Mouse (Mus musculus) forebrain, embryonic 14.5 days (tissue): ENCODE data around the gene Pnkp. TPM values are rescaled to one million over a fixed set of nuclear protein-coding genes. Genes with fewer than 3 reads are reported as not detected.

Experiments used
- ATAC-seq: fragments of 200-750 bp; cut with Nextera tagmentation; 2 replicates; pipeline ENCODE4 v1.8.0; 2017; ENCODE audit warnings: mild to moderate bottlenecking, moderate library complexity
- DNase-seq: peaks from one replicate; pipeline ENCODE4 v3.0.0-alpha.2; 2015; ENCODE audit warnings: low spot score
- H3K27ac ChIP-seq: fragments of 300-500 bp; sonication (generic); 2 replicates; pipeline ENCODE4 v1.5.1; 2014; ENCODE audit warnings: low read depth, mild to moderate bottlenecking, control low read depth, low read length, moderate library complexity
- H3K27me3 ChIP-seq: fragments of 300-500 bp; sonication (generic); replicated peaks from 2 replicates; pipeline ENCODE4 v1.6.1; 2014; ENCODE audit warnings: low read length, control low read depth, mixed read lengths; ENCODE audit not compliant: control insufficient read depth, insufficient read depth
- H3K36me3 ChIP-seq: fragments of 300-500 bp; sonication (generic); 2 replicates; pipeline ENCODE4 v1.6.1; 2014; ENCODE audit warnings: low read length, control low read depth; ENCODE audit not compliant: control insufficient read depth, insufficient read depth
- H3K4me1 ChIP-seq: fragments of 300-500 bp; sonication (generic); 2 replicates; pipeline ENCODE4 v1.6.1; 2014; ENCODE audit warnings: antibody characterized with exemption, low read length, control low read depth; ENCODE audit not compliant: control insufficient read depth, insufficient read depth
- H3K4me2 ChIP-seq: fragments of 300-500 bp; sonication (generic); 2 replicates; pipeline ENCODE4 v1.6.1; 2014; ENCODE audit warnings: mild to moderate bottlenecking, control low read depth, low read length
- H3K4me3 ChIP-seq: fragments of 300-500 bp; sonication (generic); 2 replicates; pipeline ENCODE4 v1.5.1; 2014; ENCODE audit warnings: low read depth, low read length, control low read depth
- H3K9ac ChIP-seq: fragments of 300-500 bp; sonication (generic); 2 replicates; pipeline ENCODE4 v1.6.1; 2014; ENCODE audit warnings: mild to moderate bottlenecking, low read length, control low read depth, moderate library complexity
- H3K9me3 ChIP-seq: fragments of 300-500 bp; sonication (generic); replicated peaks from 2 replicates; pipeline ENCODE4 v1.6.1; 2016; ENCODE audit warnings: low read length, control low read depth, mixed read lengths; ENCODE audit not compliant: control insufficient read depth
- WGBS: fragments of 180-500 bp; shearing (Covaris S2); extraction: QIAGEN DNeasy Blood & Tissue Kit; methylation state at CpG from one replicate; pipeline ENCODE4 v1.1.7; 2014; 5-methylcytosine and 5-hydroxymethylcytosine counted together
- polyA plus RNA-seq: library from polyadenylated mRNA; unstranded; fragments of >200 nt; fragmentation: Nextera tagmentation; extraction: Ambion mirVana; gene quantifications from 2 replicates; pipeline ENCODE4 v1.2.1, GENCODE M21; 2014

Gene Pnkp
- polyA plus RNA-seq, 1 experiment from 2014 or later = 31.7 TPM

- peaks cover 94% of the 10 kb centered on the region for H3K36me3 ChIP-seq
- no peaks in the 10 kb centered on the region for H3K9me3 ChIP-seq
- no peaks in the 10 kb centered on the region for H3K4me1 ChIP-seq
- WGBS = 92% methylated on average over 5 of the region's 5 CpGs
- DNase-seq (no peak), ATAC-seq (no peak)
- H3K27me3 ChIP-seq = no peaks in the 10 kb centered on the region
- no peak overlapping the region for H3K27ac ChIP-seq
- H3K4me3 ChIP-seq = no peak overlapping the region
- H3K4me2 ChIP-seq = no peak overlapping the region
- no peak overlapping the region for H3K9ac ChIP-seq
Measured at GRCm38 (mm10) chr7:44884637-44885036, 27.7 kb downstream of the Pnkp start.

DNA sequence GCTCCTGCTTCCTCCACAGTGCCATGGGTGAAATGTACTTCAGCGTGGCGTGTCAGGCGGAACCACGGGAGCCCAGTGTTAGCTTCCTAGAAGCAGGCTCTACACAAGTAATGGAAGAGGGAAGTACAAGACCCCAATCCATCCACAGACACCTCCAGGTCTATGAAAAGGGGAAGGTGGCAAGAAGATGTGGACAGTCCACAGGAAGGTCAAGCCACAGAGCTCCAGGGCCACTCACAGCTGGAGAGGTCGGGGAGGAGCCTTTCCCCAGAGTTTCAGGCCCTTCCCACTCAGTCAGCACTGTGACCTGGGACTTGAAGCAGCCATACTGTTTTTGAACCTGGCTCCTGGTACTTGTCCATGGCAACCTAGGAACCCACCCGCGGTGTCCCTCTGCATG lies 30.0 kb downstream of the Pnkp start:
- ATAC-seq (no peak), DNase-seq (no peak)
- Histone ChIP-seq H3K9ac (no peak overlapping the region), H3K36me3 (peaks cover 73% of the 10 kb centered on the region), H3K4me3 (no peak overlapping the region), H3K4me1 (peaks cover 13% of the 10 kb centered on the region; the same call in 1 of the 2 replicates), H3K9me3 (no peaks in the 10 kb centered on the region), H3K27ac (no peak overlapping the region), H3K27me3 (no peaks in the 10 kb centered on the region), H3K4me2 (no peak overlapping the region)
- 94% methylated on average over 7 of the region's 7 CpGs for WGBS

- peaks cover 19% of the 10 kb centered on the region for H3K4me1 ChIP-seq
- H3K27ac ChIP-seq = no peak overlapping the region
- no peak overlapping the region; the same call in 1 of the 2 replicates for H3K9ac ChIP-seq
Measured at GRCm38 (mm10) chr7:44888256-44889105, 31.5 kb downstream of the Pnkp start.

DNA sequence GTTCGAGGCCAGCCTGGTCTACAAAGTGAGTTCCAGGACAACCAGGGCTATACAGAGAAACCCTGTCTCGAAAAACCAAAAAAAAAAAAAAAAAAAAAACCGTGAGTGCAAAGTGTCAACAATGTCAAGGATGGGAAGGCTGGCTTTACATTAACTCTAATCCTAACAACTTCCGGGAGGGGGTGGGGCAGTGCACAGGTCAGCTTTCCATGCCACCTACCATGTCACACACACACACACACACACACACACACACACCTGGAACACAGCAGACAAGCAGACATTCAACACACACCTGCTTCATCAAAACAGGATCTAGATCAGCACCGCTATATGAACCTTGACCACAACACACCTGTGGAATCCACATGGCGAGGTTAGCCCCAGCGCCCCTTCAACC lies 33.2 kb downstream of the Pnkp start:
- DNase-seq = no peak
- Histone ChIP-seq H3K4me1 (peaks cover 30% of the 10 kb centered on the region), H3K36me3 (peaks cover 44% of the 10 kb centered on the region), H3K4me2 (peak overlapping the region; percentile 94), H3K27me3 (no peaks in the 10 kb centered on the region), H3K9me3 (no peaks in the 10 kb centered on the region), H3K27ac (no peak overlapping the region), H3K4me3 (peak overlapping the region; percentile 87; the same call in 1 of the 2 replicates), H3K9ac (peak overlapping the region; percentile 91; the same call in 1 of the 2 replicates)
- WGBS = 91% methylated on average over 6 of the region's 7 CpGs
- no peak for ATAC-seq

More at GRCm38 (mm10) chr7:44888256-44889105, 31.5 kb downstream of the Pnkp start:
- no peaks in the 10 kb centered on the region for H3K27me3 ChIP-seq
- H3K4me3 ChIP-seq = no peak overlapping the region
- H3K9me3 ChIP-seq = no peaks in the 10 kb centered on the region
- 84% methylated on average over 13 of the region's 13 CpGs for WGBS
- peaks cover 58% of the 10 kb centered on the region for H3K36me3 ChIP-seq
- H3K4me2 ChIP-seq = no peak overlapping the region
- no peak for DNase-seq
- ATAC-seq = no peak

DNA sequence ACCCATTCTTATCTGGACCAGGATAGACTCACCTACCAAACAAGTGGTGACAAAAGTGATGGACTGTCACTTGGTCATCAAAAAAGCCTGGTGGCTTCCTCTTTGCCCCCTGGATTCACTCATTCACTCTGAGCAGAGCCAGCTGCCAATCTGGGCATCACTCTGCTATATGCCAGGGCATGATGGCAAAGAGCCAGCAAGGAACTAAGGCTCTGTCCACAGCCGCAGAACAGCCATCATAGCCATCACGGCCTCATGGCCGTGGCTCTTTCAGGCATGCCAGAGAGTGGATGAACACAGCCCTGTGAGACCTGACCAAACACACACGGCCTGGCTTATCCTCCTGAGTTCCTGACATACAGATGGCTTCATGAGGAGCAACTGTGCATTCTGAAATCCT lies 33.8 kb downstream of the Pnkp start:
- Histone ChIP-seq H3K36me3 (peaks cover 39% of the 10 kb centered on the region), H3K4me1 (peaks cover 31% of the 10 kb centered on the region), H3K27me3 (no peaks in the 10 kb centered on the region), H3K4me2 (peak overlapping the region; percentile 94), H3K27ac (no peak overlapping the region), H3K9me3 (no peaks in the 10 kb centered on the region), H3K4me3 (peak overlapping the region; percentile 87), H3K9ac (peak overlapping the region; percentile 91)
- no peak for ATAC-seq
- 50% methylated on average over 4 of the region's 4 CpGs for WGBS
- peak; percentile 29 for DNase-seq

- no peak for ATAC-seq
- H3K9ac ChIP-seq = peak overlapping the region; percentile 91
- peak overlapping the region; percentile 94 for H3K4me2 ChIP-seq
- H3K27me3 ChIP-seq = no peaks in the 10 kb centered on the region
- peak overlapping the region; percentile 97 for H3K27ac ChIP-seq
- no peak for DNase-seq
- H3K4me1 ChIP-seq = peaks cover 34% of the 10 kb centered on the region
- peak overlapping the region; percentile 87 for H3K4me3 ChIP-seq
- H3K36me3 ChIP-seq = peaks cover 31% of the 10 kb centered on the region
- WGBS = 12% methylated on average over 6 of the region's 6 CpGs
- H3K9me3 ChIP-seq = no peaks in the 10 kb centered on the region
Measured at GRCm38 (mm10) chr7:44891611-44892010, 34.7 kb downstream of the Pnkp start.

- ATAC-seq = peak; percentile 80
- DNase-seq = peak; percentile 100
- Histone ChIP-seq H3K9me3 (no peaks in the 10 kb centered on the region), H3K4me3 (peak within 1 kb of the TSS; percentile 87), H3K4me1 (peaks cover 38% of the 10 kb centered on the region), H3K36me3 (peaks cover 23% of the 10 kb centered on the region), H3K27me3 (no peaks in the 10 kb centered on the region), H3K4me2 (peak within 1 kb of the TSS; percentile 94), H3K27ac (peak within 1 kb of the TSS; percentile 97), H3K9ac (peak within 1 kb of the TSS; percentile 91)
- WGBS = 0% methylated on average over 56 of the region's 56 CpGs
Measured at GRCm38 (mm10) chr7:44892276-44892921, 35.5 kb downstream of the Pnkp start, which contains the start of gene Med25. Med25 (minus strand) TSS chr7:44892712.

- 0% methylated on average over 8 of the region's 8 CpGs for WGBS
- Histone ChIP-seq H3K9me3 (no peaks in the 10 kb centered on the region), H3K27ac (peak overlapping the region; percentile 90), H3K27me3 (no peaks in the 10 kb centered on the region), H3K4me1 (peaks cover 38% of the 10 kb centered on the region), H3K36me3 (peaks cover 17% of the 10 kb centered on the region), H3K9ac (peak overlapping the region; percentile 45), H3K4me3 (peak overlapping the region; percentile 87), H3K4me2 (peak overlapping the region; percentile 94)
- DNase-seq (peak; percentile 77), ATAC-seq (no peak)
Measured at GRCm38 (mm10) chr7:44893197-44893596, 36.3 kb downstream of the Pnkp start.
